Mouse (Mus musculus): Measurements from ENCODE around the gene Pou2f1.

The Pou2f1 gene

DNA sequence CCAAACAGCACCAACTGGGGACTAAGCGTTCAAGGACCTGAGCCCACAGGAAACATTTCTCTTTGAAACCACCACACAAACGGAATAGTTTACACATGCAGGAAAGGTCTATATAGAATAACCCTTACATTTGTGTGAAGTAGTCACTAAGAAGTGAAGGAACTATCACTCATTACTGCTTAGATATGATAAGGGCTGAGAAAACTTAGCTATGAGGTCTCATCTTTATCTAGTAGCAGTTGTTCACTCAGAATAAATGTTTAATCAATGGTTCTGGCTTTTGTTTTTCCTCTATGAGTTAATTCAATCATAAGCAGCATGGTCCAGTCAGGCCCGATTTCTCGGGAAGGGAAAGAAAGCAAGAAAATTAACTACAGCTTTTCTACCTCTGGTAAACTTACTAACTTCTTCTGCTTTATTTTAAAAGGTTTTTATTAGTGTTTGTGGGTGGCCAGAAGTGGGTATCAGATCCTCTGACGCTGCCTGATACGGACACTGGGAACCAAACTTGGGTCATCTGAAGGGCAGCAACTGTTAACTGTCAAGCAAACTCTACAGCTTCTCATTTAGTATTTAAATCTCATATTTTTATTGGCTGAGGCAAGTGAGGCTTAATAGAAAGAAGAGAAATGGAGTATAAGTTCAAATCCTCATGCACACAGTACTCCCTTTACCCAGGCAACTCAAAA is 40.7 kb downstream of the Pou2f1 start:
- in situ Hi-C loops (cut with MboI, MseI) = no loop called here

DNA sequence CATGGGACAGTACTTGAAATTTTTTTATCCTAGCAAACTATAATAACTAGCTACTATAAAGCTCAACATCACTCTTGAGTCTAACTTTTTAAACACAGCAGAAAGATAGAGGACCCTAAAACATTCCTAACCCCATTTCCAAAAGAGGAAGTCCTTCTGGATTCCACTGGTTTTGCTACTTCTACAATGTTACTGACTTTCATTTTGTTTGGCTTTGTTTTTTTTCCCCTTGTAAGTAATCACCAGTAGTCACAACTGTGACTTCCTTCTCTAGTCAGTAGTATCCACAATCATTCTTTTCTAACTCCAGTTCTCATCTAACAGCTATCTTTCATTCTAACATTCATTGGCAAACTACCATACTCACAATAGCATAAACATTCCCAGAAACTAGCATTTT is 44.3 kb downstream of the Pou2f1 start:
- in situ Hi-C loops (cut with MboI, MseI) = no loop called here

DNA sequence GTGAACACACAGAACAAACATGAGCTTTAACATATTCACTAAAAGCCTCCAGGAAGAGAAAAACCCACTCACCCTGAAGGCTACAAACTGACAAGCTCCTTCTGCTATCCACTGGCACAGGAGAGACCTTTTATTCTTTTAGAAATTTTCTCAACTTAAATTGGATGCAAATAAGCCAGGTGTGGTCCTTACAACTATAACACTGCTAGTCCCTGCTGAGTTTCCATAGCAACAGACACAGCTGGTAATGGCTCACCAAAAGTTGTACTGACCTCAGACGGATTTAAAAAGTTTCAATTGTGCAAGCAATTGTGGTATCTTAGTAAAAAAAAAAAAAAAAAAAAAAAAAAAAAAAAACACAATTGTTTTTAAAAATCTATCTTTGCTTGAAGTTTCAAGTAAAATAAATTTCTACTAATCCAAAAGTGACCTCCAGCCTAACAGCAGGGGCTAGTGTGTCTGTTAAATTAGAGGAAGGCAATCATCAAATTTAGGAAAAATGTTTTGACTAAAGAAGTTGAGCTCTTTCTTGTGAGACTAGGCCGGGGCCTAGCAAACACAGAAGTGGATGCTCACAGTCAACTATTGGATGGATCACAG is 54.2 kb downstream of the Pou2f1 start:
- in situ Hi-C loops (cut with MboI, MseI) = no loop called here

DNA sequence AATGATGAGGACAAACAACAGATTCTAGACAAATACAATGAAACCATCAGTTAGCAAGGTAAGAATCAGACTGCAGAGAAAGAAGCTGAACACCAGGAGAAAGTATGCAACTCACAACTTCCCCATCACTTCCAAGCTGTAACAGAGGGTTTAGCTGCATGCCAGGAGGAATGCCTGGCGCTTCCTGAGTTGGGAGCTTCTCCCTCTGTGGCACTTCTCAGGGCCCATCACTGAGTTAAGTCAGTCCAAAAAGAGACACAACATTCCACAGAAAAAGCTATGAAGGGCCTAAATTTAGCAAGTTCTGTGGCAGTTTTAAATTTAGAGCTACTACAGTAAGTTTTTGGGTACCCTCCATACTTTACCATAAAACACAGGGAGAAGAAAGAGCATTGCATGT is 59.2 kb downstream of the Pou2f1 start:
- in situ Hi-C loops (cut with MboI, MseI) = no loop called here

DNA sequence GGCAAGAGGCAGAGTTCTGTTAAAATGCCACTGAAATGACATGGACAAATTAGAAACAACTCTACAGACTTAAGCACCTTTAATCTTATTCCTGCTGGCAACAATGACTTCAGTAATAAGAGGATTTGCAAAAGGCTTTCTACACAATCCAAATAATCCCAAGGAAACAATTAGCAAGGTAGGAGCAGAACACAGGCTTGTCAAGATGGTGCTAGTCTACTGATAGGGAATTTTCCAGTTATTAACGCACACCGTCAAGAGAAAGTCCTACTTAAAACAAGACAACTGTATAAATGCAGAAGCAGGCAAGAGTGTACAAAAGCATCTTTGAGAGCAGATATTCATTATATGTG is 67.0 kb downstream of the Pou2f1 start:
- in situ Hi-C loops (cut with MboI, MseI) = no loop called here

DNA sequence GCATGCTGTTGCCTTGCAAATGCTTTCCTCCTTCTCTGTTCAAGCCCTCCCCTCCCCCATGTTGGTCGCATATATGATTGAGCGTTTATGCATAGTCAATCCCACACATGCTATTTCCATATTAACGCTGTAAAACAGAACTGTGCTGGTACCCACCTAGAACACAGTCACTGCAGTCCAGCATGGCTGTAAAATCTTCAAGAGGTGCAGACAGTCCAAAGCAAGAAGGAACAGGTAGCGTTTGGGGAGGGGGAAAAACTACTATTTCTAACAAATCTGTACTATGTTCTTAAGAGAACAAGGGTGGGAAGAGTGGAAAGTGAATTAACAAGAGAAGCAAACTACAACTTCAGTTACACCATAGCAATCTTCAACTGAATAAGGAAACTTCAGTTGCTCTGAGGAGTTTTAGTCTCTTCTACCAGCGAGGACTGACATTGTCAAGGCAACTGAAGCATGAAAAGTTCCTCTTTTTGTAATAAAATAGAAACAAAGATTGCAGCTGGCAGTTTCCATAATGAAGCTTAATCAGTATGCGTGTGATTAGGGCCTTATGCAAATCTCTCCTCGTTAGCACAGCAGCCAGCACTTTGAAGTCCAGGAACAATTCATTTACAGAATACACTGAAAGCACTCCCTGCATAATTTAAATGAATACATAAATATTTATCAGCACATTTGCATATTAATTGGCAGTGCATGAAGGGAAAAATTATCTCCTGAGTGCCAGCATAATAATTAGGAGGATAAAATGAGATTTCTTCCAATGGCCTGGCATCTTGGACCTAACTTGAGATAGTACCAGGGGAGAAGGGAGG is 67.6 kb downstream of the Pou2f1 start:
- in situ Hi-C loops (cut with MboI, MseI) = no loop called here

DNA sequence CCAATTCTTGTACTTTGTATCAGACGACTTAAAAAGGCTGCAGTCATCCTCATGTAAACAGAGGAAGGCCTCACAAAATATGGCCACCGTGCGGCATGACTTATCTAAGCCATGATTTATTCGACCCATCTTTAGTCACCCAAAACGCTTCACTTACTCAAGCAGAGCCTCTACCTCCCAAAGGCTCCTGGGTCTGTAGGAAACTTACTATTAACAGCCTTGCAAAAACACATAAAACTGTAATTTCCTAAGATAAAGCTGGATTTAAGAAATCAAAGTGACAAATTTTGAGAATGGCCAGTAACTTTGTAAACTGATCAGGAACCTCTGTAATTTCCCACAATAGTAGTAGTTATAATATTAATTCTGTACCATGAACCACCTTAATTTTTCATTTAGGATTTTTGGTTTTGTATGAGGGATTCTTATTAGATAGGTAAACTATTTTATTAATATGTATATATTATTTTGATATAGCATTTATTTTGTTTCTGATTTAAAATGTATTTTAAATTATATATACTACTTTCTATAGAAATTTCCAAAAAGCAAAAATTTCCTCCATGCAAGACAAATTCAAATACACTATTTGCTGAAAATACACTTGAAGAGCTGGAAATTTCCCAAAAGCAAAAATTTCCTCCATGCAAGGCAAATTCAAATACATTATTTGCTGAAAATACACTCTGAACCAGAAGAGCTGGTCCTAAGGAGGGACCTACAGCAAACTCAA is 68.4 kb downstream of the Pou2f1 start:
- in situ Hi-C loops (cut with MboI, MseI) = no loop called here

DNA sequence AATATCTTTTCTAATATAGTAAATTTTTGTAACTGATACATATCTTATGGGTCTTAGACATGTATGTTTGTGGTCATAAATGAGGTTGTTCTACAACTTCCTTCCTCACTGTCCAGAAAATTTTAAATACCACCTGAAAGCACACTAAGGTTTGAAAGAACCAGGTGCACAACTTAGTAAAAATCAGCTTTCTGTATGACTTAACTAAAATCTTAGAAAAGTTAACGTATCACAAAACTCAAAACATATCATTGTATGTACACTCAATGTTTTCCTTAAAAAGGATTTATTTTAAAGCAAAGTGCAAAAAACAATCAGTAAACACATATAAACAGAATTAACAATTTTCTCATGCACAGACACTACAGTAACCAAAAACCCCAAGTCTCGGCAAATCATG is 69.6 kb downstream of the Pou2f1 start:
- in situ Hi-C loops (cut with MboI, MseI) = no loop called here

DNA sequence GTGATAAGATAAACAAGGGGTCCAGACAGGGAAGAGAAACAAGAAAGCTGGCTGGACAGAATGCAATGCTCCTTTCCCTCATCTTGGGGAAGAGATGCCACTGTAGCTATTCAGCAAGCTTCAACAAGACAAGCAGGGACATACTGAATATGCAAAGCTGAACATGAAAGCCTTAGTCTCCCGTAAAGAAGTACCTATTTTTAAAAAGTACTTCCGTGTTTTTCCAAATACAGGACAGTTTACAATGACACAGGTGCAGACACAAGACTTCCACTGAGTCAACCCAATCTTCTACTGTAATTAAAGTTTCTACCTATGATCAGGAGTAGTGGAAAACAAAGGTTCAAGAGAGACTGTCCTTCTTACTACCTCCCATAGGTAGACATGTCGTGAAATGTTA is 72.0 kb downstream of the Pou2f1 start:
- in situ Hi-C loops (cut with MboI, MseI) = no loop called here

DNA sequence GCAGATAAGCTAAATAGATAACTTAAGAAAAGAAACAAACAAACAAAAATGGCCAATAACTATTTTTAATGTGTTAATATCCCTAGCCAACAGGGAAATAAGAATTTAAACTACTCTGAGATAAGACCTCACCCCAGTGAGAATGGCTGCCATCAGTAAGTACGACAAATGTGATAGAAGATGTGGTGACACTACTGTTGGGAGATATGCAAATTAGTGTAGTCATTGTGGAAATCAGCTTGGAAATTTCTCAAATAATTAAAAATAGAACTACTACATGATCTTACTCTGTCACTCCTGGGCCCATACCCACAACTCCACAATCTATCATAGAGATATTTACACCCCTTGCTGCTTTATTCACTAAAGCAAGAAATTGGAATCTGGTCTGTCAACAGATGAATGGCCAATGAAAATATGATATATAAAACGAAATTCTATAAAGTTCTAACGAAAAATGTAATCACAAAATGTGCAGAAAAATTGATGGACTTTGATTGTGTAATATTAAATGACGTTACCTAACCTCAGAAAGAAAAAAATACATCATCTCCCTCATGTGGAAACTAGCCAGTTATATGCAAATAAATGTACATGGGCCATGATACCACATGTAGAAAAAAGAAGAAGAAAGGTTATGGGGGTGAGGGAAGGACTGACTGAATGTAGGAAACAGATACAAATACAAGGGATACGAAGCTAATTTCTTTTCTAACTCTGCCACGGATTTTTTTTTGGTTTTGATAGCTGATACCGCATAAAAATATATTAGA is 74.8 kb downstream of the Pou2f1 start:
- in situ Hi-C loops (cut with MboI, MseI) = no loop called here

DNA sequence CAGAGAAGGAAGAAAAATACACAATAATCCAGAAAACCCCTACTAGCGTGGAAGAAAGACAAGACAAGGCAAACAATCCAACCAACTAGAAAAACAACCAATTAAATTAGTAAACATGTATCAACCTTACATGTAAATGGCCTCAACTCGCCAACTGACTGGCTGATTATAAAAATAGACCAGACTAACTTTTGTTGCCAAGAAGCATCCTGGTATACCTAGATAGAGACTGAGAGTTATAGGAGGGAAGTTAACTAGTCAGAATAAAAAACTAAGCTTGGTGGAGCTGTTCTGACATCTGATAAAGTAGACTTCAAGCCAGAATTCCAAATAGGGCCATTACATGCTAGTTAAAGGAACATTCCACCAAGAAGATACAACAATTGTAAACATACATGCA is 77.3 kb downstream of the Pou2f1 start:
- in situ Hi-C loops (cut with MboI, MseI) = no loop called here

DNA sequence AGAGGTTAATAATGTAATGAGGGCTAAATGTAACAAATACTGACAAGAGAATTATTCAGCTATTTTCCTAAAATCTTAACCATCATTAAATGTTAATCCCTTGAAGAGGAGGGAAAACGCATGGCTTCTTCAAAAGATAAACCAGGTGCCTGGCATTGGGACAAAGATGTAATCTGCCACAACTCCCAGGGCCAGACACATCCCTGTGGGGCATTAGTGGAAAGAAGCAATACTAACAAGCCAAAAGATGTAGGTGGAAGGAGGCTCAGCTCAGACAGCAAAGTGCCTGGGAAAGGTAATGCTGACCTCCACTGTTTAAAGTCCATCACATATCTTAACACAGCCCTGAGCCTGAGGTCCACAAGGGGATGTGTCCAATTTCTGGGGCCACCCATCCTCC is 80.0 kb downstream of the Pou2f1 start:
- in situ Hi-C loops (cut with MboI, MseI) = no loop called here

DNA sequence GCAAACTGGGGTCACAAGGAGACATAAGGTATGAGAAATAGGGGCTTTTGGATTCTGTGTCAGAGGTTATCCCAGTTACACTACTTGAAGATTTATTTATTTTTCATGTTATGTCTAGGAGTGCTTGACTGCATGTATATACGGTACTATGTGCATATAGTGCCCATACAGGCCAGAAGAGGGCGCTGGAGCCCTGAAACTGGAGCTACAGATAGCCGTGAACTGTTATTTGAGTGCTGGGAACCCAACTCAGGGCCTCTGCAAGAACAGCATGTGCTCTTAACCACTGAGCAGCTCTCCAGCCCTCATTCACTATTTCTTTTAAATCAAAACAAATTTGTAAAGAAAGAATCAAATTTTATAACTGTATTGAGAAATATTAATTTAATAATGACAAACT is 81.5 kb downstream of the Pou2f1 start:
- in situ Hi-C loops (cut with MboI, MseI) = no loop called here

DNA sequence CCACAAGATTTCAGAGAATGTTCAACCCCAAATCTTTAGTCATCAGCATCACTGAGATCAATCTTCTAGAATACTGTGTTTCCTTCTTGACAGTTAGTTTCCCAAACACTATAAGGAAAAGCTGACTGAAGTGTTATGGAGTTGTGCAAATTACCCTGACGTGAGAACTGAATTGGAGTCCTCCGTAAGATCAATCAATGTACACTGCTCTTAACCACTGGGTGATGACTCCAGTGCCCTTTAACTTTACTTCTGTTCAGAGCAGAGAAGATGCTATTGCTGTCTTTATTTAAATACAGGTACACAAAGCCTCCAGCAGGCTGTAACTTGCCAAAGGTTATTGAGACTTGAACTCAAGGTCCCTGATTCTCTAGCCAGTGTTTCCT is 88.1 kb downstream of the Pou2f1 start:
- in situ Hi-C loops (cut with MboI, MseI) = no loop called here

DNA sequence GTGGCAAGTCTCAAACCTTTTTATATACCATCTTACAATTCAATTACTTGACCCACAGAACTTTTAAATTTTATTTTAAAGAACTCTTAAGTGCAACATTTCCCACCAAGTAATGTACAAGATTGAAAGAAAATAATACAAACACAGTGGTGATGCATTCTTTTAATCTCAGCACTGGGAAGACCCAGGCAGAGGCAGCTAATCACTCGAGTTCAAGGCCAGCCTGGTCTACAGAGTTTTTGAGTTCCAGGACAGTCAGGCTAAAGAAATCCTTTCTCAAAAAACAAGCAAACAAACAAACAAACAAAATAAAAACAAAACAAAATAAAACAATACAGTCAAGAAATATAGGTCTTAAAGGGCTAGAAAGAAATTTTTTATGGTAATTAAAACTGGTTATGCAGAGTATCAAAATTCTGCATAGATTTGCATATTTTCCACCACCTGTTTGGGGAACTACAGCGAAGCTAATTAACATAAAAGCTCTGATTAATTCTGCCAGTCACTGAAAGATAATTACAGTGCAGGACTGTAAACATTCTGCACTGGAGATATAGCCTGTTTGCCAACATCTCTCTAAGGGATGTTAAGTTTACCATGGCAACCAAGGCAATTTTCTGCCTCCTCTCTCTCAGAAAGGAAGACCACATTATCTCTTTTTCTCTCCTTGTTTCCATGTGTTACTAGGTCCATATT is 88.6 kb downstream of the Pou2f1 start:
- in situ Hi-C loops (cut with MboI, MseI) = no loop called here

DNA sequence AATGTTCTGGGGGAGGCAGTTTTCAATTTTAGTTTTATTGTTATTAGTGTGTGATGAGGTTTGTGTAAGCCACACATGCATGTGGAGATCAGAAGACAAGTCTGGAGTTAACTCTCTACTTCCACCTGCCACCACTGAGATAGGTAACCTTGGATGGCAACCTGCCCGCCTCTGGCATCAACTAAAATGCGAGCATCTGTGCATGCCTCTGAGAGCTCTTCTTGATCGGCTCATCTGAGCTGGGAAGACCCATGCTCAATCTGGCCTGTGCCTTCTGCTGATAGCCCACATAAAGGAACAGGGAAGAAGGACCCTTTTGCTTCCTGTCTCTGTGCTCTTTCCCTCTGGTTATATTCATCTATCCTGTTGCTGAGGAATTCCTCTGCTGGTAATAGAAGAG is 93.0 kb downstream of the Pou2f1 start:
- in situ Hi-C loops (cut with MboI, MseI) = loop anchor here (10.0 kb wide), 1 partner anchor 465 kb away; the partner anchor contains the start of gene Tada1

DNA sequence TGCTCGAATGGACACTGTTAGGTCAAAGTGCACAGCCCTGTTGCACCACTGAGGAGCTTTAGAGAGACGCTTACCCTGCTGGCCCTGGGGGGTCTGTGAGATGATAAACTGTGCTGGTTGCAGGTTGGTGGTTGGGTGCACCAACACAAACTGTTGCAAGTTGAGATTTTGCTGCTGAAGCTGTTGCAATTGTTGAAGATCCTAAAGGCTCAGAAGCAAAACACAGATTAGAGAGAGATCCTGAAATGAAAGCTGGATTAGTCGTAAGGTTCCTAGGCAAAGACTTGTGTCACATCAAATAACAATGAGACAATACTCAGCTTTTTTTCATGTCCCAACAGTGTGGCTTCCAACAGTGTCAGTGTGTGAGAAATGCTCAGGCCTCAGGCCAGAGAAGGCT is 93.7 kb downstream of the Pou2f1 start:
- in situ Hi-C loops (cut with MboI, MseI) = loop anchor here (10.0 kb wide), 1 partner anchor 466 kb away; the partner anchor contains the start of gene Tada1

DNA sequence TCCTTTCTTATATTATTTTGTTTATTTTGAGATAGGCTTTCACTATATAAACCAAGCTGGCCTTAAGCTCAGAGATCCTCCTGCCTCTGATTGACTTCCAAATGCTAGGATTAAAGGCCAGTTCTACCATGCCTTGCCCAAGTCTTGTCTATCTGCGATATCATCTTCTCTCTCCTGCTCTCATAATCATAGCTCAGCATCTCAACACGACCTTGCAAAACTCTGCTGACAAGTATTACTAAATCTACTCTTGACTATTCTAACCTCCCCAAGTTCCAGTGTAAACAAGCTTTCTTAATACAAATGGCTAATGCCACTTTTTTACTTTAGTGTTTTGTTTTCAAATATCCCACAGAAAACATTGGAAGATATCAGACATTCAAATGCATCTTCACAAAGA is 94.3 kb downstream of the Pou2f1 start:
- in situ Hi-C loops (cut with MboI, MseI) = loop anchor here (10.0 kb wide), 1 partner anchor 467 kb away; the partner anchor contains the start of gene Tada1

DNA sequence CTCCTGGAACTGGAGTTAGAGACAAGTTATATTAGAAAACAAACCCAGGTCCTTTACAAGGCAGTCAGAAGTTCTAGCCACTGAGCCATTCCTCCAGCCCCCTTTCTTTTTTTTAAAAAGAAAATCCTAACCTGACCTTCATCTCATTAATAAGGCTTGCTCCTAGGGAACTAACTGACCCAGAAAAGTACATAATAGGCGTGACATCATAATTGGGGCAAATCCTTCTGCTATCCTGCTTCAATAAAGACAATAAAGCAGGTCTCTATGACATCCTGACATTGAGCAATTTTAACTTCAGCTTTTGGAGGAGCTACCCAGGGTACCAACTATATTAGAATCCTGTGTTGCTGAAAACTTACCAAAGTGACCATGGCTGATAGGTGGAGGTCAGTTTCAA is 98.9 kb downstream of the Pou2f1 start:
- in situ Hi-C loops (cut with MboI, MseI) = loop anchor here (5.0 to 10.0 kb wide), 2 partner anchors 46 to 471 kb away; partner anchors contain the start of gene Tada1

DNA sequence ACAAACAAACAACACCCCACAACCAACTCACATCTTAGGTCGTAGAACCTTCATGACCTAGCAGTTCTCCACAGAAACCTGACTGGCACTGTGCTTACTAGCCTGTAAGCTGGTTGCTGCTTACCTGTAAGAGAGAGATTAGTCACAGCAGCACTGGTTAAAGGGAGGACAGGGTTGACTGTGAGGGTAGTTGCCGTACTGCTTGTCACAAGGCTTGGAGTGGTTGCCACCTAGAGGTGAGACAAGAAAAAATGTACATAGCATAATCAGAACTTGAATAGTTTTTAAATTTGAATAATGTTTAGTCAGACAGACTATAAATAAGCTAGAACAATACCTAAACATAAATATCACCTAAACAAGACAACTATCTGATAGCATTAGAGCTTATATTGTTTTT is 110.8 kb downstream of the Pou2f1 start:
- in situ Hi-C loops (cut with MboI, MseI) = no loop called here
